Mouse (Mus musculus) limb, embryonic 13.5 days (tissue): ENCODE results near the gene Catspere2. TPM values are rescaled to one million over a fixed set of nuclear protein-coding genes. Genes with fewer than 3 reads are reported as not detected.

Experiments
- polyA plus RNA-seq: library from polyadenylated mRNA; unstranded; fragments of >200 nt; fragmentation: Nextera tagmentation; extraction: Ambion mirVana; gene quantifications from 2 replicates; pipeline ENCODE4 v1.2.1, GENCODE M21; 2015

The Catspere2 gene
- polyA plus RNA-seq, 1 experiment from 2014 or later = 0.47 TPM

Other genes with a start within 250 kb of the Catspere2 start
- gene Adss, start 186.9 kb upstream of the Catspere2 start, polyA plus RNA-seq = 55.9 TPM in 2 replicates
- 23.9 and 24.6 TPM in 2 replicates for gene Desi2, start 204.0 kb downstream of the Catspere2 start, polyA plus RNA-seq